Mouse (Mus musculus) olfactory bulb, adult 2 months (tissue): ENCODE results near the gene Arhgef2. TPM values are rescaled to one million over a fixed set of nuclear protein-coding genes. Genes with fewer than 3 reads are reported as not detected.

Experiments used
- H3K27ac ChIP-seq: fragments of 200-500 bp; 2 replicates; pipeline ENCODE4 v1.5.1; 2012; ENCODE audit warnings: low read depth, low read length; ENCODE audit not compliant: insufficient read depth
- H3K4me1 ChIP-seq: fragments of 200-500 bp; 2 replicates; pipeline ENCODE4 v1.6.1; 2012; ENCODE audit warnings: low read length; ENCODE audit not compliant: control insufficient read depth, insufficient read depth
- H3K4me3 ChIP-seq: fragments of 200-500 bp; 2 replicates; pipeline ENCODE4 v1.5.1; 2012; ENCODE audit warnings: mild to moderate bottlenecking, low read depth, low read length, moderate library complexity; ENCODE audit not compliant: insufficient read depth
- CTCF ChIP-seq: fragments of 200-500 bp; IDR thresholded peaks from 2 replicates; pipeline ENCODE4 v1.5.1; 2012; ENCODE audit warnings: low read depth, mild to moderate bottlenecking, low read length, moderate library complexity; ENCODE audit not compliant: insufficient read depth
- POLR2A ChIP-seq: fragments of 200-500 bp; IDR thresholded peaks from 2 replicates; pipeline ENCODE4 v1.6.1; 2012; ENCODE audit warnings: mild to moderate bottlenecking, low read depth, low read length, moderate library complexity; ENCODE audit not compliant: insufficient read depth
- WGBS: fragments of 180-500 bp; shearing (Covaris S2); methylation state at CpG from one replicate; pipeline ENCODE4 v1.1.7; 2018; 5-methylcytosine and 5-hydroxymethylcytosine counted together
- polyA plus RNA-seq: library from polyadenylated mRNA; stranded (reverse); fragments of >200 nt; gene quantifications from 2 replicates; pipeline ENCODE4 v1.2.4, GENCODE M21; 2012; ENCODE audit warnings: low replicate concordance; ENCODE audit not compliant: missing spikeins, insufficient read depth, insufficient read length

Gene Arhgef2
- polyA plus RNA-seq, 1 experiment = not detected

GRCm38 (mm10) chr3:88622941-88623345 lies 17.2 kb downstream of the Arhgef2 start:
- Histone ChIP-seq H3K4me1 (peaks cover 51% of the 10 kb centered on the region), H3K27ac (peak overlapping the region; percentile 97), H3K4me3 (peak overlapping the region; percentile 90)
- TF ChIP-seq POLR2A = no peak
- TF ChIP-seq CTCF = no peak
- WGBS = 0% methylated on average over 6 of the region's 6 CpGs

- Histone ChIP-seq H3K4me3 (peak overlapping the region; percentile 90), H3K4me1 (peaks cover 53% of the 10 kb centered on the region), H3K27ac (peak overlapping the region; percentile 97)
- TF ChIP-seq POLR2A (no peak), CTCF (no peak)
- 3% methylated on average over 15 of the region's 15 CpGs for WGBS
These were observed 17.8 kb downstream of the Arhgef2 start for GRCm38 (mm10) chr3:88623346-88624135.

DNA sequence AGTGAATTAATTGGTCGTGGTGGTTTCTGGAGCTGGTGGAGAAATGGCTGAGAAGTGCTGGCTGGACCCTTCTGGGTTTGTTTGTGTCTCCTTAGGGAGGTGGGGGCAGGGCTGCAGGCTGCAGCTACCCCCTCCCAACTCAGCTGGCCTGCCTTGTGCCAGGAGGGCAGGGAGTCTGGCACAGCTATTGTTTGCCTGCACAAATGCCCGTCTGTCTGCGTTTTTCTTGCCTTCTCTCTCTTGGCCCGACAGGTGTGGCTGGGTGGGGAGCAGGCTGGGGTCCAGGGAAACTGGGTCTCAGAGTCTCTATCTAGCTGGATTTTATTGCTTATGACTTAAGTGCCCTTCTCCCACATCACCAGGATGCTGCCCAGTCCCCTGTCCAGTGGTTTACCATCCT lies 18.6 kb downstream of the Arhgef2 start:
- 12% methylated on average over 4 of the region's 4 CpGs for WGBS
- TF ChIP-seq CTCF = no peak
- TF ChIP-seq POLR2A = no peak

DNA sequence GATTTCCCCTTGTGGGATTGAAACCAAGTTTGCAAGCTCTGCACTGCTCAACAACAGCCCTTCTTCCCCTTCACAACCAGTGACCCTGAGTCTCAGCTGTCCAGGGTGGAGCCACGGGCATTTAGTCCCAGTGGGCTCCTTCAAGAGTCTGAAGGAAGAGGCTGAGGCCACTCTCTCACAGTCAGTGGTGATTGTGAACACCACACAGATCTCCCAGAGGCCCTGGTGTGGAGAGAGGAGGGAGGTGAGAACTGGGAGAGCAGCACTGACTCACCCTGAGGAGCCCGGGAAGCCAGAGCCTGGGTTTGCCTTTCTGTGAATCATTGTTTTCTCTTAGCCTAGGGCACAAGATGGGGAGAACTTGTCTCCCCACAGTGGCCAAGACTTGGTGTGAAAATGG lies 19.2 kb downstream of the Arhgef2 start:
- peaks cover 53% of the 10 kb centered on the region for H3K4me1 ChIP-seq
- peak overlapping the region; percentile 8; the same call in 1 of the 2 replicates for H3K4me3 ChIP-seq
- no peak for TF ChIP-seq CTCF
- no peak for TF ChIP-seq POLR2A
- WGBS = 6% methylated on average over 2 of the region's 2 CpGs
- peak overlapping the region; percentile 97 for H3K27ac ChIP-seq

More for the DNA sequence above, 18.6 kb downstream of the Arhgef2 start:
- Histone ChIP-seq H3K4me1 (peaks cover 55% of the 10 kb centered on the region), H3K27ac (peak overlapping the region; percentile 97), H3K4me3 (peak overlapping the region; percentile 21)

DNA sequence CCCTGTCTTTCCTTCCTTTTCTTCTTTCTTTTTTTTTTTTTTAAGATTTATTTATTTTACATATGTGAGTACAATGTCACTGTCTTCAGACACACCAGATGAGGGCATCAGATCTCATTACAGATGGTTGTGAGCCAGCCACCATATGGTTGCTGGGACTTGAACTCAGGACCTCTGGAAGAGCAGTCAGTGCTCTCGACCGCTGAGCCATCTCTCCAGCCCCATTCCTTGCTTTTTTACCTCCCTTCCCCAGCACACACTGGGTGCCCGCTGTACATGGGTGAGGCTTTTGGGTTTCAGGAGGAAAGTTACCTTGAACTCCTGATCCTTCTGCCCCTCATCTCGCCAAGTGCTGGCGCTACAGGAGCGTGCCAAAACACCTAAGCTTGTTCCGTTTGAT lies 19.8 kb downstream of the Arhgef2 start:
- Histone ChIP-seq H3K4me3 (no peak overlapping the region), H3K27ac (peak overlapping the region; percentile 97), H3K4me1 (peaks cover 55% of the 10 kb centered on the region)
- TF ChIP-seq POLR2A (no peak), CTCF (no peak)
- WGBS = 82% methylated on average over 7 of the region's 7 CpGs

- Histone ChIP-seq H3K4me3 (no peak overlapping the region), H3K4me1 (peaks cover 61% of the 10 kb centered on the region), H3K27ac (peak overlapping the region; percentile 68)
- WGBS = 42% methylated on average over 7 of the region's 7 CpGs
- TF ChIP-seq POLR2A (no peak), CTCF (no peak)
These were observed 20.6 kb downstream of the Arhgef2 start for GRCm38 (mm10) chr3:88626316-88626715.

DNA sequence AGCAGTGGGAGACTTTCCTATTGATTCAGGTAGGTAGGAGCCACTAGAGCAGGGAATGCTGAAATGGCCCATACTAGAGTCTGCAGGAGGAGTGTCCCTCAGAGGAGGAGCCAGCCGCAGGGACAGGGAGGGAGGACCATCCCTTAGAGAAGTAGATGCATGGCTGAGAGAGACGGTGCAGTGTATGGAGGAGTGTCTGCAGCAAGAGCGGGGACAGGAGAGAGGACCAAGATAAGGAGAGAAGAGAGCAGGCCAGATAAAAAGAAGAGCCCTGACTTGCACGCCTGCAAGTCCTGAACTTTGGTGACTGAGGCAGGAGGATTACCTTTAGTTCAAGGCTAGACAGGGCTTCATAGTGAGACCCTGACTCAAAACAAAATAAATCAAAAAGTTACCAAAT lies 21.3 kb downstream of the Arhgef2 start:
- peaks cover 69% of the 10 kb centered on the region for H3K4me1 ChIP-seq
- H3K4me3 ChIP-seq = no peak overlapping the region

DNA sequence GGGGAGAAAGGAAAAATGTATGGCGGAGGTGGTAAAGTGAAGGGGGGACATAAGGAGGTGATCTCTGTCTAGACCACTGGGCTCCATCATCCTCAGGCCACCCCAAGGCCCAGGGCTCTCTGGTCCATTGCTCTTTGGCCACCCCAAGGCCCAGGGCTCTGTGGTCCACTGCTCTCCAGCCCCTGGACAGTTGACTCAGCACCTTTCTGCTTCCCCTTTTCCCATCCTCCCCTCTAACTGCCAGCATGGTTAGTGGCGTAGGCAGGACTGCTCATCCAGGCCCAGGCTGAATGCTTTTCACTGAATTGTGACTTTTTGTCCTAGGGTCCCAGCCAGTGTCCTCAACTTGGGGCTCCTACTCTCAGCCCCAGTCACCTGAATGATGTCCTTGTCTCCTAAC lies 21.8 kb downstream of the Arhgef2 start:
- Histone ChIP-seq H3K27ac (peak overlapping the region; percentile 37; the same call in 1 of the 2 replicates), H3K4me3 (no peak overlapping the region), H3K4me1 (peaks cover 72% of the 10 kb centered on the region)
- no peak for TF ChIP-seq CTCF
- WGBS = 77% methylated on average over 2 of the region's 2 CpGs

More for the DNA sequence above, 21.3 kb downstream of the Arhgef2 start:
- H3K27ac ChIP-seq = peak overlapping the region; percentile 20; the same call in 1 of the 2 replicates
- 48% methylated on average over 4 of the region's 4 CpGs for WGBS
- TF ChIP-seq POLR2A (no peak), CTCF (no peak)

DNA sequence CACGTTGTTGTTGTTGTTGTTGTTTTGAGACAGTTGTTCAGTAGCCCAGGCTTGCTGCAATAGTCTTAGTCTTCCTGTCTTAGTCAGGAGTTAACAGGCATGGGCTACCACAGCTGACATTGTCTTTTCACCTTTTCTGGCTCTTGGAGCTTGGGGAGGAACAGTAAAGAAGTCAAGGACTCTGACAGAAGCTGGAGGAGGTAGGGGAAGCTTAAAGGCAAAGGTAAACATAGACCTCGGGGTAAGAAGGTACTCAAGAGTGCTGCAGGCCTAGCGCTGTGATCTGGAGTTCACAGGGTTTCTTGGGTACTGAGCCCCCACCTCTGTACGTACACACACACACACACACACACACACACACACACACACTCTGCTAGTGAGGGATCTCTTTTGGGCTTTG lies 23.0 kb downstream of the Arhgef2 start:
- peak overlapping the region; percentile 98 for H3K27ac ChIP-seq
- H3K4me3 ChIP-seq = no peak overlapping the region
- H3K4me1 ChIP-seq = peaks cover 76% of the 10 kb centered on the region
- TF ChIP-seq CTCF = no peak
- TF ChIP-seq POLR2A = no peak
- WGBS = 33% methylated on average over 4 of the region's 4 CpGs
